Mouse (Mus musculus) CH12.LX (cell line): ENCODE data around the gene Sh3bp5.

Experiments used
- CTCF ChIP-seq, 2 experiments: IDR thresholded peaks in 1 of 2; conservative IDR thresholded peaks in 1 of 2; 2 replicates each; pipeline ENCODE4 v1.5.1; 2011 to 2012; ENCODE audit warnings: low read depth in 2 of 2, low read length in 2 of 2, improper control_type of control experiment in 1 of 2, inconsistent platforms in 1 of 2, mild to moderate bottlenecking in 1 of 2, moderate library complexity in 1 of 2
- USF2 ChIP-seq: conservative IDR thresholded peaks from 2 replicates; pipeline ENCODE4 v1.6.1; 2011; ENCODE audit warnings: low read depth, low read length, improper control_type of control experiment
- ZMIZ1 ChIP-seq: IDR thresholded peaks from 2 replicates; pipeline ENCODE4 v1.6.1; 2012; ENCODE audit warnings: low read depth, mild to moderate bottlenecking, inconsistent platforms, low read length, improper control_type of control experiment

DNA sequence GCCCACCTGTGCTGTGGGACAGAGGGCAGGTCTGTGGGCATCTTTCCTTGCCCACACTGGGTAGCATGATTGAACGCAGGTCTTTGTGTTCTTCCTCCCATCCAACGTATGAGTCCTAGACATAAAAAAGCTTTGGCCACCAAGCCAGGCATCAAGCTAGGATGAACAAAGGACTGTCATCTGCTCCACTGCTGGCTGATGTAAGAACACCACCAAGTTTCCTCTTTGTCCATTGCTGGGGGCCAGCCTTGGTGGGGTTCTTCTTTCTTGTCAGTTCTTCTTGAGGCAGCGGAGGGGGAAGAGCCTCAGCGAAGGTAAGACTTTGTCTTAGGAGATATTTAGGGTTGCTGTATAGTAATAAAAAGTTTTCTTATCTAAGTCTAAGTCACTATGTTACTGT lies 104.9 kb downstream of the Sh3bp5 start:
- TF ChIP-seq CTCF (conservative IDR thresholded peaks at IDR 0.05 in 1 of 2, IDR thresholded peaks at IDR 0.05 in 1 of 2; ENCODE audit: low read depth in 2 of 2, low read length in 2 of 2) (no peak), ZMIZ1 (no peak), USF2 (no peak)
